In genomic region chr17:29971761-29972432, GRCm38 (mm10) we compare ENCODE assay signal across 23 mouse cellular contexts. TPM values are rescaled to one million over a fixed set of nuclear protein-coding genes. Genes with fewer than 3 reads are reported as not detected.
DNase-seq lines count a peak whose midpoint lies in the region; ATAC-seq and TF ChIP-seq lines count a peak whose summit lies in the region.
"Had no signal": no experiment of that assay in that cellular context is flagged by ENCODE, and none has a peak within 500 bp of the region (broad histone marks: within the 10 kb centered on the region; RNA-seq: fewer than 3 reads in every experiment).

No protein-coding gene starts in this region.

- no peak for ATAC-seq in hindbrain, postnatal 0 days
- ATAC-seq in hindbrain, embryonic 13.5 days (ENCODE audit: low FRiP score) = no peak
- no peak for ATAC-seq in midbrain, embryonic 16.5 days
- peak; percentile 47 for ATAC-seq in kidney, postnatal 0 days (replicated peaks; ENCODE audit: low FRiP score, low read depth)
- ATAC-seq: forebrain, embryonic 13.5 days; intestine, postnatal 0 days; liver, embryonic 12.5 days; liver, postnatal 0 days; lung, postnatal 0 days had no signal

- DNase-seq in hindbrain, postnatal 0 days (ENCODE audit: low spot score) = peak; percentile 44
- no peak for DNase-seq in midbrain, embryonic 10.5 days (ENCODE audit: low spot score)
- DNase-seq in kidney, postnatal 0 days (ENCODE audit: low spot score) = peak; percentile 87
- no peak for DNase-seq in lung, adult 2 months
- no peak for DNase-seq in urinary bladder, postnatal 4 days (ENCODE audit: low spot score in 2 of 2)
- DNase-seq: cerebellum, adult 8-10 months; cerebellum, postnatal 36 days; gastrocnemius, postnatal 10 days; heart, postnatal 10 days; liver, postnatal 0 days; lung, postnatal 4 days; midbrain, embryonic 14.5 days; spleen, adult 18-20 months; thymus, postnatal 25 days had no signal

- no peaks in the 10 kb centered on the region for H3K4me1 ChIP-seq in hindbrain, postnatal 0 days (ENCODE audit: insufficient read depth, low read length)
- H3K4me1 ChIP-seq in hindbrain, embryonic 13.5 days (replicated peaks) = peaks cover 26% of the 10 kb centered on the region
- peaks cover 22% of the 10 kb centered on the region for H3K4me1 ChIP-seq in midbrain, embryonic 10.5 days
- no peaks in the 10 kb centered on the region for H3K4me1 ChIP-seq in midbrain, embryonic 16.5 days (ENCODE audit: control insufficient read depth, insufficient read depth, low read length)
- peaks cover 5% of the 10 kb centered on the region; the same call in 1 of the 2 replicates for H3K4me1 ChIP-seq in kidney, postnatal 0 days (replicated peaks; ENCODE audit: insufficient read depth, low read length)
- no peaks in the 10 kb centered on the region for H3K4me1 ChIP-seq in lung, adult 2 months (ENCODE audit: control insufficient read depth, insufficient read depth, low read length)
- H3K4me1 ChIP-seq: liver, embryonic 12.5 days had no signal

- H3K27me3 ChIP-seq in hindbrain, postnatal 0 days (ENCODE audit: insufficient read depth, low read length) = no peaks in the 10 kb centered on the region
- H3K27me3 ChIP-seq in hindbrain, embryonic 13.5 days = 0 out of 2 replicates have a peak, but pooled peaks cover 2% of the 10 kb centered on the region
- peaks cover 41% of the 10 kb centered on the region for H3K27me3 ChIP-seq in midbrain, embryonic 10.5 days (ENCODE audit: low read depth, poor library complexity, severe bottlenecking)
- no peaks in the 10 kb centered on the region for H3K27me3 ChIP-seq in midbrain, embryonic 16.5 days (ENCODE audit: control insufficient read depth, insufficient read depth, low read depth, low read length)
- H3K27me3 ChIP-seq in kidney, postnatal 0 days (ENCODE audit: insufficient read depth, low read length) = no peaks in the 10 kb centered on the region
- H3K27me3 ChIP-seq: forebrain, embryonic 13.5 days had no signal

- 33% methylated on average over 13 of the region's 15 CpGs for WGBS in hindbrain, postnatal 0 days
- 30% methylated on average over 15 of the region's 15 CpGs for WGBS in hindbrain, embryonic 13.5 days
- 33% methylated on average over 15 of the region's 15 CpGs for WGBS in midbrain, embryonic 10.5 days
- WGBS in midbrain, embryonic 16.5 days = 27% methylated on average over 15 of the region's 15 CpGs
- WGBS in kidney, postnatal 0 days = 19% methylated on average over 15 of the region's 15 CpGs
- 61% methylated on average over 15 of the region's 15 CpGs for WGBS in lung, adult 2 months

- H3K36me3 ChIP-seq in hindbrain, postnatal 0 days (ENCODE audit: insufficient read depth, low read length) = no peaks in the 10 kb centered on the region
- H3K36me3 ChIP-seq in hindbrain, embryonic 13.5 days = no peaks in the 10 kb centered on the region
- H3K36me3 ChIP-seq in midbrain, embryonic 10.5 days = no peaks in the 10 kb centered on the region
- no peaks in the 10 kb centered on the region for H3K36me3 ChIP-seq in midbrain, embryonic 16.5 days (ENCODE audit: control insufficient read depth, insufficient read depth, low read length)
- H3K36me3 ChIP-seq in kidney, postnatal 0 days (ENCODE audit: insufficient read depth, low read length) = no peaks in the 10 kb centered on the region
- H3K36me3 ChIP-seq: heart, embryonic 13.5 days; limb, embryonic 13.5 days; liver, embryonic 12.5 days had no signal

- no peak for TF ChIP-seq POLR2A in lung, adult 2 months (IDR thresholded peaks at IDR 0.05; ENCODE audit: borderline replicate concordance, extremely low read depth, low read depth, low read length)

- no peak overlapping the region for H3K9ac ChIP-seq in hindbrain, postnatal 0 days (replicated peaks; ENCODE audit: low read length)
- no peak overlapping the region for H3K9ac ChIP-seq in hindbrain, embryonic 13.5 days
- no peak overlapping the region for H3K9ac ChIP-seq in midbrain, embryonic 16.5 days (ENCODE audit: low read depth, low read length)
- no peak overlapping the region for H3K9ac ChIP-seq in kidney, postnatal 0 days (ENCODE audit: low read depth, low read length)
- H3K9ac ChIP-seq: forebrain, embryonic 13.5 days; heart, embryonic 13.5 days; limb, embryonic 13.5 days; liver, embryonic 12.5 days; liver, postnatal 0 days had no signal

- H3K27ac ChIP-seq in hindbrain, postnatal 0 days = no peak overlapping the region
- no peak overlapping the region for H3K27ac ChIP-seq in hindbrain, embryonic 13.5 days
- 0 out of 2 replicates have a peak overlapping the region, but pooled peaks have one; percentile 20 for H3K27ac ChIP-seq in midbrain, embryonic 10.5 days (replicated peaks)
- H3K27ac ChIP-seq in midbrain, embryonic 16.5 days (ENCODE audit: low read length) = no peak overlapping the region
- no peak overlapping the region; the same call in 1 of the 2 replicates for H3K27ac ChIP-seq in kidney, postnatal 0 days
- H3K27ac ChIP-seq: forebrain, embryonic 13.5 days; heart, embryonic 13.5 days; limb, embryonic 13.5 days; liver, embryonic 12.5 days had no signal

- H3K4me3 ChIP-seq in hindbrain, postnatal 0 days (ENCODE audit: low read length) = no peak overlapping the region
- no peak overlapping the region for H3K4me3 ChIP-seq in hindbrain, embryonic 13.5 days
- H3K4me3 ChIP-seq in midbrain, embryonic 10.5 days = peak overlapping the region; percentile 9; the same call in 1 of the 2 replicates
- no peak overlapping the region for H3K4me3 ChIP-seq in midbrain, embryonic 16.5 days (ENCODE audit: low read depth, low read length)
- no peak overlapping the region for H3K4me3 ChIP-seq in kidney, postnatal 0 days (replicated peaks; ENCODE audit: low read depth, low read length)
- no peak overlapping the region for H3K4me3 ChIP-seq in lung, adult 2 months (replicated peaks; ENCODE audit: extremely low read depth, low read depth, low read length)
- H3K4me3 ChIP-seq: forebrain, embryonic 13.5 days; heart, embryonic 13.5 days; limb, embryonic 13.5 days; liver, embryonic 12.5 days; megakaryocyte, embryonic 14.5 days had no signal

- H3K4me2 ChIP-seq in hindbrain, postnatal 0 days (ENCODE audit: low read depth, low read length) = no peak overlapping the region
- no peak overlapping the region for H3K4me2 ChIP-seq in hindbrain, embryonic 13.5 days
- no peak overlapping the region for H3K4me2 ChIP-seq in midbrain, embryonic 16.5 days (ENCODE audit: low read length)
- H3K4me2 ChIP-seq in kidney, postnatal 0 days (ENCODE audit: low read length) = no peak overlapping the region
- H3K4me2 ChIP-seq: forebrain, embryonic 13.5 days; heart, embryonic 13.5 days; limb, embryonic 13.5 days; liver, embryonic 12.5 days had no signal

- H3K9me3 ChIP-seq in hindbrain, postnatal 0 days (ENCODE audit: low read length) = no peaks in the 10 kb centered on the region
- H3K9me3 ChIP-seq in hindbrain, embryonic 13.5 days = no peaks in the 10 kb centered on the region
- no peaks in the 10 kb centered on the region for H3K9me3 ChIP-seq in midbrain, embryonic 10.5 days (replicated peaks)
- no peaks in the 10 kb centered on the region for H3K9me3 ChIP-seq in midbrain, embryonic 16.5 days (replicated peaks; ENCODE audit: control insufficient read depth, low read length, poor library complexity, severe bottlenecking)
- H3K9me3 ChIP-seq in kidney, postnatal 0 days (replicated peaks; ENCODE audit: low read length) = no peaks in the 10 kb centered on the region
- H3K9me3 ChIP-seq: forebrain, embryonic 13.5 days; heart, embryonic 13.5 days; limb, embryonic 13.5 days; liver, embryonic 12.5 days; megakaryocyte, embryonic 14.5 days had no signal

- no peak for TF ChIP-seq CTCF in hindbrain, postnatal 0 days (IDR thresholded peaks at IDR 0.05; ENCODE audit: low read depth)
- TF ChIP-seq CTCF in kidney, postnatal 0 days (IDR thresholded peaks at IDR 0.05; ENCODE audit: low read depth) = no peak
- TF ChIP-seq CTCF in lung, adult 2 months (IDR thresholded peaks at IDR 0.05; ENCODE audit: insufficient read depth, low read length) = no peak

RNA-seq across cellular contexts. Expression of gene Mdga1, which starts 2.0 kb away (rescaled TPM):
- total RNA-seq in hindbrain, postnatal 0 days (2014; rRNA removed) = 73.3 and 104 TPM in 2 replicates
- polyA plus RNA-seq in hindbrain, postnatal 0 days (2015; fragmentation: Nextera tagmentation; extraction: Ambion mirVana) = 14.0 and 16.7 TPM in 2 replicates
- 13.4 and 13.6 TPM in 2 replicates for polyA plus RNA-seq in hindbrain, embryonic 13.5 days (2015; fragmentation: Nextera tagmentation; extraction: Ambion mirVana)
- polyA plus RNA-seq in midbrain, embryonic 10.5 days (2016; fragmentation: Nextera tagmentation; extraction: Ambion mirVana) = 4.3 and 6.2 TPM in 2 replicates
- polyA plus RNA-seq in midbrain, embryonic 16.5 days (2015; fragmentation: Nextera tagmentation; extraction: Ambion mirVana) = 14.3 and 14.7 TPM in 2 replicates
- 1.3 and 1.7 TPM in 2 replicates for polyA plus RNA-seq in kidney, postnatal 0 days (2015; fragmentation: Nextera tagmentation; extraction: Ambion mirVana)
- 3.9 and 4.4 TPM in 2 replicates for polyA plus RNA-seq in lung, adult 2 months (2012; rRNA removed)

RNA-seq across cellular contexts. Expression of gene Zfand3, which starts 32.6 kb away (rescaled TPM):
- 84.5 and 105 TPM in 2 replicates for total RNA-seq in hindbrain, postnatal 0 days (2014; rRNA removed)
- polyA plus RNA-seq in hindbrain, postnatal 0 days (2015; fragmentation: Nextera tagmentation; extraction: Ambion mirVana) = 49.2 and 50.6 TPM in 2 replicates
- polyA plus RNA-seq in hindbrain, embryonic 13.5 days (2015; fragmentation: Nextera tagmentation; extraction: Ambion mirVana) = 71.5 and 78.9 TPM in 2 replicates
- polyA plus RNA-seq in midbrain, embryonic 10.5 days (2016; fragmentation: Nextera tagmentation; extraction: Ambion mirVana) = 68.1 and 80.5 TPM in 2 replicates
- 48.7 and 51.5 TPM in 2 replicates for polyA plus RNA-seq in midbrain, embryonic 16.5 days (2015; fragmentation: Nextera tagmentation; extraction: Ambion mirVana)
- 55.5 and 63.5 TPM in 2 replicates for polyA plus RNA-seq in kidney, postnatal 0 days (2015; fragmentation: Nextera tagmentation; extraction: Ambion mirVana)
- polyA plus RNA-seq in lung, adult 2 months (2012; rRNA removed) = 93.6 and 122 TPM in 2 replicates

Comparison
In these comparisons a context has a peak if more than half of its experiments do, and no peak if none do; other contexts are left out.
1. DNase-seq: peak in hindbrain, postnatal 0 days (single experiment) and kidney, postnatal 0 days (single experiment); none in midbrain, embryonic 10.5 days (single experiment), lung, adult 2 months (single experiment) and urinary bladder, postnatal 4 days (0 of 2).